Mouse (Mus musculus): ENCODE data around the gene Hif3a. TPM values are rescaled to one million over a fixed set of nuclear protein-coding genes. Genes with fewer than 3 reads are reported as not detected.
A peak's percentile ranks its signal among the peaks of the same experiment; 100 is the strongest.

Hif3a gene
- total and polyA plus RNA-seq, 3 experiments = 0.05 to 0.49 (median 0.08) TPM

- H3K79me2 ChIP-seq (replicated peaks; ENCODE audit: control insufficient read depth, extremely low read depth, insufficient read depth, poor library complexity, severe bottlenecking) = no peaks in the 10 kb centered on the region; the same call in 1 of the 2 replicates
- H3K27me3 ChIP-seq (replicated peaks) = no peaks in the 10 kb centered on the region
- H3K27ac ChIP-seq (ENCODE audit: insufficient read depth, low read depth) = no peak overlapping the region
- dilution Hi-C loops (cut with MboI; ENCODE audit: extremely low pct_ligation_motif_present, extremely low pct_unique_long_range_greater_than_20kb, low sequenced_read_pairs) (no loop called here), in situ Hi-C loops (cut with MboI; ENCODE audit: low pct_ligation_motif_present, low pct_unique_long_range_greater_than_20kb, low sequenced_read_pairs) (no loop called here)
- H3K4me3 ChIP-seq (replicated peaks in 1 of 3; ENCODE audit: low read depth in 2 of 3, low read length in 2 of 3, poor library complexity in 1 of 3) = no peak overlapping the region
- peaks cover 96 to 99% of the 10 kb centered on the region in 2 experiments for H3K36me3 ChIP-seq (replicated peaks in 1 of 2; ENCODE audit: control insufficient read depth in 1 of 2, insufficient read depth in 1 of 2, low read length in 1 of 2)
- DNase-seq (ENCODE audit: extremely low read depth) = no peak
- no peak overlapping the region for H3K4me2 ChIP-seq (ENCODE audit: insufficient read depth, low read depth, poor library complexity, severe bottlenecking)
- no peaks in the 10 kb centered on the region for H3K9me3 ChIP-seq (replicated peaks; ENCODE audit: low read length)
- no peak for TF ChIP-seq BHLHE40 (IDR thresholded peaks at IDR 0.05; ENCODE audit: low read depth, low read length)
- TF ChIP-seq IRF4 (IDR thresholded peaks at IDR 0.05; ENCODE audit: low read depth, low read length) = no peak
- TF ChIP-seq EP300 (IDR thresholded peaks at IDR 0.05; ENCODE audit: low read length) = no peak
- no peak for TF ChIP-seq ZNF384 (IDR thresholded peaks at IDR 0.05; ENCODE audit: low read depth, low read length)
- no peak for TF ChIP-seq HCFC1 (IDR thresholded peaks at IDR 0.05; ENCODE audit: low read depth, low read length)
- no peak for TF ChIP-seq MAFK (IDR thresholded peaks at IDR 0.05; ENCODE audit: insufficient replicate concordance, low read length)
- no peak for TF ChIP-seq SIN3A (IDR thresholded peaks at IDR 0.05; ENCODE audit: low read length)
- TF ChIP-seq SMC3 (IDR thresholded peaks at IDR 0.05; ENCODE audit: low read depth, low read length) = no peak
- no peak for TF ChIP-seq MAX (IDR thresholded peaks at IDR 0.05; ENCODE audit: low read length)
- TF ChIP-seq POLR2AphosphoS2 (IDR thresholded peaks at IDR 0.05; ENCODE audit: low read depth, low read length) = no peak
- TF ChIP-seq RCOR1 (conservative IDR thresholded peaks at IDR 0.05; ENCODE audit: low read depth, low read length) = no peak
- no peak for TF ChIP-seq GABPA (IDR thresholded peaks at IDR 0.05; ENCODE audit: insufficient replicate concordance, low read depth, low read length)
- no peak for TF ChIP-seq ELF1 (IDR thresholded peaks at IDR 0.05; ENCODE audit: low read depth, low read length)
- TF ChIP-seq ZMIZ1 (IDR thresholded peaks at IDR 0.05; ENCODE audit: low read depth, low read length) = no peak
- TF ChIP-seq JUN (IDR thresholded peaks at IDR 0.05; ENCODE audit: insufficient read depth, low read depth, low read length) = no peak
- no peak for TF ChIP-seq TCF12 (IDR thresholded peaks at IDR 0.05; ENCODE audit: low read depth, low read length)
- TF ChIP-seq NELFE (IDR thresholded peaks at IDR 0.05; ENCODE audit: low read depth, low read length) = no peak
- TF ChIP-seq USF1 (IDR thresholded peaks at IDR 0.05; ENCODE audit: low read depth, low read length) = no peak
- TF ChIP-seq E2F4 (IDR thresholded peaks at IDR 0.05; ENCODE audit: insufficient replicate concordance, low read depth, low read length) = no peak
- no peak for TF ChIP-seq MEF2A (IDR thresholded peaks at IDR 0.05; ENCODE audit: borderline replicate concordance, low read depth, low read length)
- H3K4me1 ChIP-seq (ENCODE audit: control insufficient read depth in 1 of 2, insufficient read depth in 2 of 2) = no peaks in the 10 kb centered on the region
- no peak overlapping the region for H3K9ac ChIP-seq (ENCODE audit: insufficient read depth, low read depth)
Observed at GRCm38 (mm10) chr7:17009326-17010009, 52.8 kb downstream of the Hif3a start.

GRCm38 (mm10) chr7:17007300-17007699 lies 54.9 kb downstream of the Hif3a start:
- dilution Hi-C loops (cut with MboI; ENCODE audit: extremely low pct_ligation_motif_present, extremely low pct_unique_long_range_greater_than_20kb, low sequenced_read_pairs) = no loop called here
- no peaks in the 10 kb centered on the region for H3K27me3 ChIP-seq (replicated peaks)
- no peak overlapping the region for H3K4me3 ChIP-seq (replicated peaks in 1 of 3; ENCODE audit: low read depth in 2 of 3, low read length in 2 of 3, poor library complexity in 1 of 3)
- no peaks in the 10 kb centered on the region for H3K79me2 ChIP-seq (replicated peaks; ENCODE audit: control insufficient read depth, extremely low read depth, insufficient read depth, poor library complexity, severe bottlenecking)
- TF ChIP-seq SMC3 (IDR thresholded peaks at IDR 0.05; ENCODE audit: low read depth, low read length) (peak; percentile 70), NELFE (IDR thresholded peaks at IDR 0.05; ENCODE audit: low read depth, low read length) (0 out of 2 replicates have a peak, but pooled peaks have one; percentile 6), CTCF (conservative IDR thresholded peaks at IDR 0.05 in 1 of 2, IDR thresholded peaks at IDR 0.05 in 1 of 2; ENCODE audit: low read depth in 2 of 2, low read length in 2 of 2) (peak in 1 of 2 experiments; percentile 89; a peak in 2 of 4 replicates), NRF1 (IDR thresholded peaks at IDR 0.05; ENCODE audit: low read depth, low read length) (no peak), E2F4 (IDR thresholded peaks at IDR 0.05; ENCODE audit: insufficient replicate concordance, low read depth, low read length) (no peak), ZKSCAN1 (IDR thresholded peaks at IDR 0.05; ENCODE audit: borderline replicate concordance, low read depth, low read length) (no peak), RAD21 (IDR thresholded peaks at IDR 0.05; ENCODE audit: low read depth, low read length) (peak; percentile 19), MXI1 (IDR thresholded peaks at IDR 0.05; ENCODE audit: low read depth, low read length) (no peak)
- in situ Hi-C loops (cut with MboI; ENCODE audit: low pct_ligation_motif_present, low pct_unique_long_range_greater_than_20kb, low sequenced_read_pairs) = no loop called here
- no peaks in the 10 kb centered on the region for H3K9me3 ChIP-seq (replicated peaks; ENCODE audit: low read length)
- no peak overlapping the region for H3K27ac ChIP-seq (ENCODE audit: insufficient read depth, low read depth)
- peak; percentile 39 for DNase-seq (ENCODE audit: extremely low read depth)
- peaks cover 89 to 98% of the 10 kb centered on the region in 2 experiments for H3K36me3 ChIP-seq (replicated peaks in 1 of 2; ENCODE audit: control insufficient read depth in 1 of 2, insufficient read depth in 1 of 2, low read length in 1 of 2)
- no peak overlapping the region for H3K9ac ChIP-seq (ENCODE audit: insufficient read depth, low read depth)
- H3K4me1 ChIP-seq (ENCODE audit: control insufficient read depth in 1 of 2, insufficient read depth in 2 of 2) = 0 out of 4 replicates have a peak, but pooled peaks cover 0 to 9% of the 10 kb centered on the region in 2 experiments
- H3K4me2 ChIP-seq (ENCODE audit: insufficient read depth, low read depth, poor library complexity, severe bottlenecking) = no peak overlapping the region

All from CH12.LX (cell line).